In genomic region chr9:56664136-56664535, GRCm38 (mm10) we compare ENCODE assay signal across 13 mouse cellular contexts.
DNase-seq lines count a peak whose midpoint lies in the region.
"Had no signal": no experiment of that assay in that cellular context is flagged by ENCODE, and none has a peak within 500 bp of the region (broad histone marks: within the 10 kb centered on the region; RNA-seq: fewer than 3 reads in every experiment).

No protein-coding gene starts in this region.

- peak; percentile 43 for DNase-seq in kidney, postnatal 10 days
- DNase-seq in kidney, adult 11 months, result no peak
- DNase-seq in 3T3-L1 (ENCODE audit: low read depth, low spot score) (peak; percentile 40), 416B (ENCODE audit: low read depth) (peak; percentile 13)
- DNase-seq in embryo, embryonic 11 days, result peak; percentile 25
- DNase-seq in ovary, postnatal 10 days (ENCODE audit: low spot score), result no peak
- DNase-seq in ovary, adult 18-20 months (ENCODE audit: low spot score), result no peak
- no peak for DNase-seq in layer of hippocampus, postnatal 10 days (ENCODE audit: low spot score in 2 of 2)
- DNase-seq: cerebellum, adult 9-11 months; left cerebral cortex, postnatal 4 days; lung, adult 18-20 months; retina, postnatal 1 day; thymus, adult 18-20 months had no signal

Comparison
In these comparisons a context has a peak if more than half of its experiments do, and no peak if none do; other contexts are left out.
1. DNase-seq: peak in kidney, postnatal 10 days (single experiment), 3T3-L1 (single experiment), 416B (single experiment) and embryo, embryonic 11 days (single experiment); none in kidney, adult 11 months (single experiment), ovary, postnatal 10 days (single experiment), ovary, adult 18-20 months (single experiment) and layer of hippocampus, postnatal 10 days (0 of 2).